Mouse (Mus musculus) thymus, postnatal 14 days (tissue): ENCODE measurements around the gene Tmem265.

ENCODE experiments used
- DNase-seq: peaks from one replicate; pipeline ENCODE4 v3.0.0; 2021

The Tmem265 gene

DNA sequence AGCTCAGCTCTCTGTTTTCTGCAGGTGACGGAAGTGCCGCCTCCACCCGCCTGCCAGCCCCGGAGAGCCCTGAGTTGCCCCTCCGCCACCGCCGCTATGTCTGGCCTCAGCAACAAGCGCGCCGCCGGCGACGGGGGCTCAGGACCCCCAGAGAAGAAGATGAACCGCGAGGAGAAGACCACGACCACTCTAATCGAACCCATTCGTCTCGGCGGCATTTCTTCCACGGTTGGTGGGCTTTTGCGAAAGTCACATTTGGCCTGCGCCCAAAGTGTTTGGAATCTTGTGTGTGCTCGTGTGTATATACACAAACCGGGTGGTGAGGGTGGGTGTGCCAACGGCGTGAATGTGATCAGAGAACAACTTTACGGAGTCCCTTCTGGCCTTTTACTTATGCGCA lies 27.7 kb downstream of the Tmem265 start:
- no peak for DNase-seq

DNA sequence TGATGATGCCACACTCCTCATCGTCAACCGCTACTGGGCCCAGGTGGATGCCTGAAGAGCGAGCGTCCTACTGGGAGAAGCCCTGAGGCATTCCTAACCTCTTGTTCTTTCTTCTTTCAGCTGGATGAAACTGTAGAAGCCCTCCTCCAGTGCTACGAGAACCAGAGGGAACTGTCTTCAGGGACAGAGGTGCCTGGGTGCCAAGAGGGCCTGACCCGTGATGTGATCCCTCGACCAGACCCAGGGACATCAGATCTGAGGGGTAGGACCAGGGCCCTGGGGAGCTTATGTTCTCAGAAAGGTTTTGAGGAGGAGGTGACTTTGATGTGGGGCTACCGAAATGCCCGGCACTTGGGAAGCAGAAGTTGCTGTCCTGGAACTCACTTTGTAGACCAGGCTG lies 28.4 kb downstream of the Tmem265 start:
- no peak for DNase-seq

DNA sequence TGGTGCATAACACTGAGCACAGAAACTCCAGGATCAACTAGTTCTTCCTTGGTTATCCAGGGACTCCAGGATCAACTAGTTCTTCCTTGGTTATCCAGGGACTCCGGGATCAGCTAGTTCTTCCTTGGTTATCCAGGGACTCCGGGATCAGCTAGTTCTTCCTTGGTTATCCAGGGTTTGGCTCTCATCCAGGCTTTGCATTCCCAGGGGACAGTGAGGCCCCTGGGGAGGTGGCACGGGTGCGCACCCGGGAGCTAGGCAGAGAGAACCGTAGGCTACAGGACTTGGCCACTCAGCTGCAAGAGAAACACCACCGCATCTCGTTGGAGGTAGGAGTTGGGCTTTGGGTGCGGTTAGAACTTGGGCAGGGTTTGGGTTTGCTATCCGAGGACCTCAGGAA lies 29.9 kb downstream of the Tmem265 start:
- no peak for DNase-seq

- no peak for DNase-seq
These were observed 31.4 kb downstream of the Tmem265 start for GRCm38 (mm10) chr7:127592575-127592974.

- no peak for DNase-seq
These were observed 35.6 kb downstream of the Tmem265 start for GRCm38 (mm10) chr7:127596747-127597146.

DNA sequence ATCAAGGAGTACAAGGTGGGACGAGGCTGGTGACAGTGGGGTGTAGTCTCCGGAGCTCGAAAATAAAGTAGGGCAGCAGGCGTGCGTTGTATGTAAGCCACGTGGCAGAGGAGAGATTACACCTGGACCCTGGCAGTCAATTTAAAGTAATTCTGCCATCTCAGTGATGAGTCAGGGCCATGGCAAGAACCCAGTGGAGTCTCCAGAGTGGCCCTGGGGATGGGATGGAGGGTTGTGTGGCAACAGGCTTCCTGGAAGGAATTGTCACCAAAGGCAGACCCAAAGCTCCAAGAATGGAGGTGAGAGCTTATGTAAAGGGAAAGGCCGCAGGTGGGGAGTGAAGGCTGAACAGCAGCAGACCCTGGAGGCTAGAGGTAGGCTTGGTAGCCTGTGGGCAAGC lies 39.4 kb downstream of the Tmem265 start:
- DNase-seq: no peak

GRCm38 (mm10) chr7:127601735-127602134 lies 40.5 kb downstream of the Tmem265 start:
- no peak for DNase-seq

DNA sequence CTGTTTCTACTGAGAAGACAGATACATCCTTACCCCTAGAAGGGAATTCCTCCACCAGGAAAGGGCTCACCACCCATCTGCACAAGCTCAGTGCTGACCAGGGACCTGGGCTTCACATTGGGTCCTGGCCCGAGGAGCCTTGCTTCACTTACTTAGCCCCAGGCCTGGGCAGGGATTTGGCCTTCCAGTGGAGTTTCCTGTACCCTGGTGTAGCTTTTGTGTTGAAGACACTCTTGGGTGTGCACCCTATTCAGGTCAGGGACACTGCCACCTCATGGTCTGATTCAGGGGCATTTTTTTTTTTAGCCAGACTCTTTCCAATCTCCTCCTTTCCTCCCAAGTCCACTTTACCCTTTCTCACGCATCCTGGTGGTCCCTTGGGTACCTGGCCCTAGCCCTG lies 41.7 kb downstream of the Tmem265 start:
- no peak for DNase-seq

GRCm38 (mm10) chr7:127604256-127604655 lies 43.1 kb downstream of the Tmem265 start:
- DNase-seq: no peak

GRCm38 (mm10) chr7:127607150-127607549 lies 46.0 kb downstream of the Tmem265 start:
- DNase-seq: no peak

- DNase-seq: no peak
These were observed 49.8 kb downstream of the Tmem265 start for GRCm38 (mm10) chr7:127611011-127611410.

DNA sequence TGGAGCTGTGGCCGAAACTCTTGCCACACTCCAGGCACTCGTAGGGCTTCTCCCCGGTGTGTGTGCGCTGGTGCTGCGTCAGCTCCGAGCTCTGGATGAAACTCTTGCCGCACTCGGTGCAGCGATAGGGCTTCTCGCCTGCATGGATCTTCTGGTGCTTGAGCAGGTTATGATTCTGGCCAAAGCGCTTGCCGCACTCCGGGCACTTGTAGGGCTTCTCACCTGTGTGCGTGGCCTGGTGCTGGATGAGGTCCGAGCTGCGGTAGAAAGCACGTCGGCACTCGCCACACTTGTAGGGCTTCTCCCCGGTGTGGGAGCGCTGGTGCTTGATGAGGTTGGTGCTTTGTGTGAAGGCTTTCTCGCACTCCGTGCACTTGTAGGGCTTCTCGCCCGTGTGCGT lies 50.4 kb downstream of the Tmem265 start:
- DNase-seq: no peak

DNA sequence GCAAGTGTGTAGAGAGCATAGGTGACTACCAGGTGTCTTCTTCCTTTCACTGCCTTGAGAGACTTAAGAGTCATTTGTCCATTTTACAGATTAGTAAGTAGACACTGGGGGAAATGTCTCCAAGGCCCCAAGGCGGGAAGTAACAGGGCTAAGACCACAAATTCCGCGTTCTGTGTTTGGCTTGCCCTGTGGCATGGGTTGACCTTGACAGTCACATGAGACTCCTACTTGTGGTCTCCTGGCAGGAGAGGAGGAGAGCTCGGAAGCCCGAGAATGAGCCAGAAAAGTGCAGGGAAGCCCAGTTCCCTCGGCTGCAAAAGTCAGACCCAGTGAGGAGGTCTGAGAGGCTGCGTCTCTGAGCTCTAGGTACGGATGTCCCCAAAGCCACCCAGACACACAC lies 52.3 kb downstream of the Tmem265 start:
- no peak for DNase-seq

GRCm38 (mm10) chr7:127614091-127614490 lies 52.9 kb downstream of the Tmem265 start:
- peak; percentile 11 for DNase-seq

GRCm38 (mm10) chr7:127614511-127614890 lies 53.3 kb downstream of the Tmem265 start:
- DNase-seq: peak; percentile 70

GRCm38 (mm10) chr7:127614891-127615843 lies 54.0 kb downstream of the Tmem265 start, which contains the start of gene Zfp629:
Gene Zfp629, minus strand, starts transcription at chr7:127615797.
- DNase-seq: peak; percentile 72

DNA sequence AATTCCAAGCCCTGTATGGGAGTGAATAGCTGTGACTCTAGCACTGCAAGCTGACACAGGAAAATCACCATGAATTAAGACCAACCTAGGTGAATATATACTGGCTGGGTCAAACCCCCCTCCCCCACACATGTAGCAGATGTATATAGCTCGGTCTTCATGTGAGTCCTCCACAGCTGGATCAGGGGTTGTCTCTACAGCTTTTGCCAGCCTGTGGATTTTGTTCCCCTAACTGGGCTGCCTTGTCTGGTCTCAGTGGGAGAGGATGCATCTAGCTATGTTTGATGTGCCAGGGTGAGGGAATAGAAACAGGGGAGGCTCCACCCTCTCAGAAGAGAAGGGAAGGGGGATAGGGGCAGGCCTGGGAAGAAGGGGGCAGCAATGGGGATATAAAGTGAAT lies 55.1 kb downstream of the Tmem265 start:
- peak; percentile 60 for DNase-seq
